Mouse (Mus musculus): Measurements from ENCODE around the gene Moap1. TPM values are rescaled to one million over a fixed set of nuclear protein-coding genes. Genes with fewer than 3 reads are reported as not detected.

The Moap1 gene
- polyA plus RNA-seq (2014; fragmentation: Illumina TruSeq; extraction: RNeasy Lipid Tissue Mini Kit (QIAGEN cat#74804); ENCODE audit: insufficient read depth, low read depth, low replicate concordance) = 2.8 TPM

GRCm38 (mm10) chr12:102743589-102744574, at the start of gene Moap1, which contains the start of gene Tmem251:
Moap1 (minus strand) TSS chr12:102743661.
Tmem251 (plus strand) TSS chr12:102743762.

GRCm38 (mm10) chr12:102758403-102758756, 14.9 kb upstream of the Moap1 start, which contains the start of gene Gm20604:
Gm20604 (minus strand) TSS chr12:102758672.

DNA sequence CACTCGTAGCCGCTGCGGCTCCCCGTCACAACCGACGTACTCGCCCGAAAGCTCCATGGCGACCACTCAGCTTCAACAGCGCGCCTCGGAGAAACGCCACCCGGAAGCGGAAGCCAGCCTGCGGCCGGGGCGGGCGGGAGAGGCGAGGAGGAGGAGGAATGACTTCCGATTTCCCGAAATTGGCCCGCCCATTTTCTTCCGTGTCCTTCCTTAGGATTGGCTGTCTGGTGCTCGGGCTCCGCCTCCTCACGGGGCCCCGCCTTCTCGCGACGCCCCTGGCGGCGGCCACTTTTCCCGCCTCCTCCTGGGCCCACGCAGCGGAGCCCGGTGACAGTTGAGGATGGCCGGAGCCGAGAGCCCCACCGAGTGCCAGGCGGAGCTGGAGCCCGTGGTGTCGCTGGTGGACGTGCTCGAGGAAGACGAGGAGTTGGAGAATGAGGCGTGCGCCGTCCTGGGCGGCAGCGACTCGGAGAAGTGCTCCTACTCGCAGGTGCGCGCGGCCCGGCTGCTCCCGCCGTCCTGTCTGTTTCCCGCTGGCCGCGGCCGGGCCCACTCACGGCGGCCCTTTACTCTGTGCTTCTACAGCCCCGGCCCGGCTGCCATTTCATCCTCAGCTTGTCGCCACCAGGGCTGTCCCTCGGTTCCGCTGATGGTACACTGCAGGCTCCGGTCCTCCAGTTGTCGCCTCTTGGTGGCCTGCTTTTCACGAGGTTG, 14.4 kb upstream of the Moap1 start, which contains the start of the genes Gm28051, Gon7 and Ubr7:
Gene Gm28051, minus strand, starts transcription at position 77 of the 714 bp plus-strand sequence.
Gene Gon7, minus strand, starts transcription at position 115 of the 714 bp plus-strand sequence.
Gene Ubr7, plus strand, starts transcription at position 279 of the 714 bp plus-strand sequence.

DNA sequence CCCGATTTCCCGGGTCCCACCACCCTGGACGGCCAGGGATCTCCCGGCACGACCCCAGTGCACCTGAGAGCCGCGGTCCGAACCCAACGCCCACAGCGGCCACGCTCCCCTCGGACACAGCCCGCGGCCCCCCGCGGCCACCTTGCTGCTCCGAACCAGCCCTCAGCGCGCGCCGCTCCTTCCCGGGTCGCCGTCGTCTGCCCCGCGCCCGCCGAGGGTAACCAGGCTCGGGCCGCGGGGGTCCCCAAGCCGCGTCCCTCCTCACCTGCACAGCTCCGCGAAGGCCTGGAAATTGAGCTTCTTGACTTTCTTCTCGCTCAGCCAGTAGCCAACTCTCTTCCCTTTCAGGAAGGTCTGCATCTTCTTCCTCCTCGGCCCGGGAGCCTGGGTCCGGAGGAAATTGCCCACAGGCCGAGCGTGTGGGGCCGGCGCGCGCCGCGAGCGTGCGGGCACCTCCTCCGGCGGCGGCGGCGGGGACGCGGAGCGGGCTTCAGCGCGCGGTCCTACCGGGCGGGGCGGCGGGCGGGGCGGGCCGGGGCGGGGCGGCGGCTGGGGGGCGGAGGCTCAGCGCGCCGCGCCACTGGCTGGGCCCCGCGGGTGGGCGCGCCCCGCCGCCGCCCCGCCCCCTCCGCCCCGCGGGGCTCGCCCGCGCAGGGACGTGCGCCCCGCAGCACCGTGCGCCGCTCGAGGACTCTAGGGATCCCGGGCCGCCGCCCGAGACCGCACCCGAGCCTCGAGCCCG, 38.8 kb downstream of the Moap1 start, which contains the start of gene Itpk1:
Gene Itpk1, minus strand, starts transcription at position 474 of the 742 bp plus-strand sequence.

Other genes starting within 250 kb of the Moap1 start
- not detected for gene Chga, start 188.7 kb downstream of the Moap1 start, polyA plus RNA-seq (2014; fragmentation: Illumina TruSeq; extraction: RNeasy Lipid Tissue Mini Kit (QIAGEN cat#74804); ENCODE audit: insufficient read depth, low read depth, low replicate concordance)
- 14.9 TPM for gene Itpk1, start 38.7 kb downstream of the Moap1 start, polyA plus RNA-seq (2014; fragmentation: Illumina TruSeq; extraction: RNeasy Lipid Tissue Mini Kit (QIAGEN cat#74804); ENCODE audit: insufficient read depth, low read depth, low replicate concordance)
- 4.8 TPM for gene Tmem251, start 101 bp upstream of the Moap1 start, polyA plus RNA-seq (2014; fragmentation: Illumina TruSeq; extraction: RNeasy Lipid Tissue Mini Kit (QIAGEN cat#74804); ENCODE audit: insufficient read depth, low read depth, low replicate concordance)
- not detected for gene Gm28051, start 14.1 kb upstream of the Moap1 start, polyA plus RNA-seq (2014; fragmentation: Illumina TruSeq; extraction: RNeasy Lipid Tissue Mini Kit (QIAGEN cat#74804); ENCODE audit: insufficient read depth, low read depth, low replicate concordance)
- 6.0 TPM for gene Gon7, start 14.1 kb upstream of the Moap1 start, polyA plus RNA-seq (2014; fragmentation: Illumina TruSeq; extraction: RNeasy Lipid Tissue Mini Kit (QIAGEN cat#74804); ENCODE audit: insufficient read depth, low read depth, low replicate concordance)
- 15.6 TPM for gene Ubr7, start 14.3 kb upstream of the Moap1 start, polyA plus RNA-seq (2014; fragmentation: Illumina TruSeq; extraction: RNeasy Lipid Tissue Mini Kit (QIAGEN cat#74804); ENCODE audit: insufficient read depth, low read depth, low replicate concordance)
- gene Gm20604, start 15.0 kb upstream of the Moap1 start, polyA plus RNA-seq (2014; fragmentation: Illumina TruSeq; extraction: RNeasy Lipid Tissue Mini Kit (QIAGEN cat#74804); ENCODE audit: insufficient read depth, low read depth, low replicate concordance) = 4.9 TPM
- gene Btbd7, start 134.8 kb upstream of the Moap1 start, polyA plus RNA-seq (2014; fragmentation: Illumina TruSeq; extraction: RNeasy Lipid Tissue Mini Kit (QIAGEN cat#74804); ENCODE audit: insufficient read depth, low read depth, low replicate concordance) = 9.9 TPM
- not detected for gene Cox8c, start 155.7 kb upstream of the Moap1 start, polyA plus RNA-seq (2014; fragmentation: Illumina TruSeq; extraction: RNeasy Lipid Tissue Mini Kit (QIAGEN cat#74804); ENCODE audit: insufficient read depth, low read depth, low replicate concordance)
- 0.71 TPM for gene Unc79, start 205.2 kb upstream of the Moap1 start, polyA plus RNA-seq (2014; fragmentation: Illumina TruSeq; extraction: RNeasy Lipid Tissue Mini Kit (QIAGEN cat#74804); ENCODE audit: insufficient read depth, low read depth, low replicate concordance)